Mouse (Mus musculus): Measurements from ENCODE around the gene Ubap1l. TPM values are rescaled to one million over a fixed set of nuclear protein-coding genes. Genes with fewer than 3 reads are reported as not detected.

The Ubap1l gene
- total and polyA plus RNA-seq, 3 experiments, result 0.13 TPM; not detected in 2

GRCm38 (mm10) chr9:65356971-65357370 is 3.9 kb upstream of the Ubap1l start:
- no peaks in the 10 kb centered on the region for H3K27me3 ChIP-seq (replicated peaks)
- in situ Hi-C loops (cut with MboI; ENCODE audit: low pct_ligation_motif_present, low pct_unique_long_range_greater_than_20kb, low sequenced_read_pairs), result no loop called here
- H3K9me3 ChIP-seq (replicated peaks; ENCODE audit: low read length), result no peaks in the 10 kb centered on the region
- H3K9ac ChIP-seq (ENCODE audit: insufficient read depth, low read depth), result no peak overlapping the region
- peaks cover 0 to 7% of the 10 kb centered on the region in 2 experiments; a peak in 1 of 4 replicates for H3K4me1 ChIP-seq (ENCODE audit: control insufficient read depth in 1 of 2, insufficient read depth in 2 of 2)
- H3K4me3 ChIP-seq (replicated peaks in 1 of 3; ENCODE audit: low read depth in 2 of 3, low read length in 2 of 3, poor library complexity in 1 of 3), result no peak overlapping the region
- no peak for TF ChIP-seq USF1 (IDR thresholded peaks at IDR 0.05; ENCODE audit: low read depth, low read length)
- no peak for TF ChIP-seq MAZ (IDR thresholded peaks at IDR 0.05; ENCODE audit: low read depth, low read length)
- TF ChIP-seq ZC3H11A (IDR thresholded peaks at IDR 0.05; ENCODE audit: low read depth, low read length), result no peak
- TF ChIP-seq POLR2AphosphoS2 (IDR thresholded peaks at IDR 0.05; ENCODE audit: low read depth, low read length), result no peak
- no peak for TF ChIP-seq ZMIZ1 (IDR thresholded peaks at IDR 0.05; ENCODE audit: low read depth, low read length)
- no peak for TF ChIP-seq MAFK (IDR thresholded peaks at IDR 0.05; ENCODE audit: insufficient replicate concordance, low read length)
- TF ChIP-seq MYC (IDR thresholded peaks at IDR 0.05; ENCODE audit: low read depth, low read length), result no peak
- no peak for TF ChIP-seq MEF2A (IDR thresholded peaks at IDR 0.05; ENCODE audit: borderline replicate concordance, low read depth, low read length)
- no peak for TF ChIP-seq USF2 (conservative IDR thresholded peaks at IDR 0.05; ENCODE audit: low read depth, low read length)
- TF ChIP-seq TBP (conservative IDR thresholded peaks at IDR 0.05; ENCODE audit: low read depth, low read length), result no peak
- TF ChIP-seq JUN (IDR thresholded peaks at IDR 0.05; ENCODE audit: insufficient read depth, low read depth, low read length), result no peak
- peaks cover 45 to 83% of the 10 kb centered on the region in 2 experiments for H3K36me3 ChIP-seq (replicated peaks in 1 of 2; ENCODE audit: control insufficient read depth in 1 of 2, insufficient read depth in 1 of 2, low read length in 1 of 2)
- H3K27ac ChIP-seq (ENCODE audit: insufficient read depth, low read depth), result no peak overlapping the region
- H3K4me2 ChIP-seq (ENCODE audit: insufficient read depth, low read depth, poor library complexity, severe bottlenecking), result no peak overlapping the region
- dilution Hi-C loops (cut with MboI; ENCODE audit: extremely low pct_ligation_motif_present, extremely low pct_unique_long_range_greater_than_20kb, low sequenced_read_pairs), result no loop called here
- H3K79me2 ChIP-seq (replicated peaks; ENCODE audit: control insufficient read depth, extremely low read depth, insufficient read depth, poor library complexity, severe bottlenecking), result peaks cover 18% of the 10 kb centered on the region
- no peak for DNase-seq (ENCODE audit: extremely low read depth)

- H3K79me2 ChIP-seq (replicated peaks; ENCODE audit: control insufficient read depth, extremely low read depth, insufficient read depth, poor library complexity, severe bottlenecking), result peaks cover 7% of the 10 kb centered on the region
- DNase-seq (ENCODE audit: extremely low read depth), result no peak
- in situ Hi-C loops (cut with MboI; ENCODE audit: low pct_ligation_motif_present, low pct_unique_long_range_greater_than_20kb, low sequenced_read_pairs), result no loop called here
- no peak overlapping the region for H3K4me2 ChIP-seq (ENCODE audit: insufficient read depth, low read depth, poor library complexity, severe bottlenecking)
- H3K4me1 ChIP-seq (ENCODE audit: control insufficient read depth in 1 of 2, insufficient read depth in 2 of 2), result peaks cover 0 to 7% of the 10 kb centered on the region in 2 experiments; a peak in 1 of 4 replicates
- H3K9ac ChIP-seq (ENCODE audit: insufficient read depth, low read depth), result no peak overlapping the region
- no peaks in the 10 kb centered on the region for H3K27me3 ChIP-seq (replicated peaks)
- dilution Hi-C loops (cut with MboI; ENCODE audit: extremely low pct_ligation_motif_present, extremely low pct_unique_long_range_greater_than_20kb, low sequenced_read_pairs), result no loop called here
- no peaks in the 10 kb centered on the region for H3K9me3 ChIP-seq (replicated peaks; ENCODE audit: low read length)
- H3K36me3 ChIP-seq (replicated peaks in 1 of 2; ENCODE audit: control insufficient read depth in 1 of 2, insufficient read depth in 1 of 2, low read length in 1 of 2), result peaks cover 45 to 88% of the 10 kb centered on the region in 2 experiments
- no peak overlapping the region for H3K27ac ChIP-seq (ENCODE audit: insufficient read depth, low read depth)
- TF ChIP-seq MAX (IDR thresholded peaks at IDR 0.05; ENCODE audit: low read length) (no peak), JUND (conservative IDR thresholded peaks at IDR 0.05; ENCODE audit: low read depth, low read length) (no peak), BHLHE40 (IDR thresholded peaks at IDR 0.05; ENCODE audit: low read depth, low read length) (no peak), IRF4 (IDR thresholded peaks at IDR 0.05; ENCODE audit: low read depth, low read length) (no peak), ETS1 (conservative IDR thresholded peaks at IDR 0.05; ENCODE audit: low read depth, low read length) (no peak), ZMIZ1 (IDR thresholded peaks at IDR 0.05; ENCODE audit: low read depth, low read length) (no peak), SIN3A (IDR thresholded peaks at IDR 0.05; ENCODE audit: low read length) (no peak), GABPA (IDR thresholded peaks at IDR 0.05; ENCODE audit: insufficient replicate concordance, low read depth, low read length) (no peak), EP300 (IDR thresholded peaks at IDR 0.05; ENCODE audit: low read length) (no peak), MYC (IDR thresholded peaks at IDR 0.05; ENCODE audit: low read depth, low read length) (no peak)
- H3K4me3 ChIP-seq (replicated peaks in 1 of 3; ENCODE audit: low read depth in 2 of 3, low read length in 2 of 3, poor library complexity in 1 of 3), result no peak overlapping the region
These were observed 1.8 kb upstream of the Ubap1l start for GRCm38 (mm10) chr9:65358956-65359480.

Measured in CH12.LX (cell line).